Mouse (Mus musculus) stomach, embryonic 15.5 days (tissue): ENCODE measurements around the gene Hddc2. TPM values are rescaled to one million over a fixed set of nuclear protein-coding genes. Genes with fewer than 3 reads are reported as not detected.

Experiments
- ATAC-seq: fragments of 200-750 bp; cut with Nextera tagmentation; 2 replicates; pipeline ENCODE4 v1.8.0; 2017; ENCODE audit warnings: low read depth, moderate number of reproducible peaks, moderate TSS enrichment; ENCODE audit not compliant: insufficient read depth, low FRiP score
- H3K27ac ChIP-seq: fragments of 300-500 bp; sonication (generic); 2 replicates; pipeline ENCODE4 v1.5.1; 2015; ENCODE audit warnings: mild to moderate bottlenecking, inconsistent platforms
- H3K27me3 ChIP-seq: fragments of 300-500 bp; sonication (generic); replicated peaks from 2 replicates; pipeline ENCODE4 v1.6.1; 2015; ENCODE audit warnings: inconsistent platforms
- H3K36me3 ChIP-seq: fragments of 300-500 bp; sonication (generic); 2 replicates; pipeline ENCODE4 v1.6.1; 2015; ENCODE audit warnings: inconsistent platforms
- H3K4me1 ChIP-seq: fragments of 300-500 bp; sonication (generic); 2 replicates; pipeline ENCODE4 v1.6.1; 2015; ENCODE audit warnings: inconsistent platforms
- H3K4me2 ChIP-seq: fragments of 300-500 bp; sonication (generic); 2 replicates; pipeline ENCODE4 v1.6.1; 2015; ENCODE audit warnings: mild to moderate bottlenecking, inconsistent platforms
- H3K4me3 ChIP-seq: fragments of 300-500 bp; sonication (generic); replicated peaks from 2 replicates; pipeline ENCODE4 v1.5.1; 2015; ENCODE audit warnings: inconsistent platforms
- H3K9ac ChIP-seq: fragments of 300-500 bp; sonication (generic); 2 replicates; pipeline ENCODE4 v1.6.1; 2015; ENCODE audit warnings: inconsistent platforms
- H3K9me3 ChIP-seq: fragments of 300-500 bp; sonication (generic); 2 replicates; pipeline ENCODE4 v1.6.1; 2016; ENCODE audit warnings: inconsistent platforms
- WGBS: fragments of 180-500 bp; shearing (Covaris S2); methylation state at CpG from one replicate; pipeline ENCODE4 v1.1.7; 2015; 5-methylcytosine and 5-hydroxymethylcytosine counted together
- polyA plus RNA-seq: library from polyadenylated mRNA; unstranded; fragments of >200 nt; fragmentation: Nextera tagmentation; extraction: Ambion mirVana; gene quantifications from 2 replicates; pipeline ENCODE4 v1.2.1, GENCODE M21; 2015

Hddc2 gene
- polyA plus RNA-seq, 1 experiment from 2014 or later = 66.0 TPM

- no peaks in the 10 kb centered on the region for H3K4me1 ChIP-seq
- no peak for ATAC-seq
- no peaks in the 10 kb centered on the region for H3K36me3 ChIP-seq
- no peak overlapping the region for H3K27ac ChIP-seq
- 21% methylated on average over 1 of the region's 1 CpGs for WGBS
- no peaks in the 10 kb centered on the region for H3K27me3 ChIP-seq
- no peak overlapping the region for H3K9ac ChIP-seq
- H3K9me3 ChIP-seq = no peaks in the 10 kb centered on the region
- H3K4me2 ChIP-seq = no peak overlapping the region
- no peak overlapping the region for H3K4me3 ChIP-seq
Observed at GRCm38 (mm10) chr10:31307024-31307598, 6.1 kb upstream of the Hddc2 start.

- H3K27me3 ChIP-seq = no peaks in the 10 kb centered on the region
- no peak overlapping the region for H3K9ac ChIP-seq
- H3K36me3 ChIP-seq = peaks cover 8% of the 10 kb centered on the region; the same call in 1 of the 2 replicates
- H3K27ac ChIP-seq = no peak overlapping the region
- no peak overlapping the region for H3K4me3 ChIP-seq
- peaks cover 3% of the 10 kb centered on the region for H3K4me1 ChIP-seq
- no peak overlapping the region for H3K4me2 ChIP-seq
- H3K9me3 ChIP-seq = no peaks in the 10 kb centered on the region
- 75% methylated on average over 5 of the region's 5 CpGs for WGBS
- no peak for ATAC-seq
Observed at GRCm38 (mm10) chr10:31318491-31318890, 5.3 kb downstream of the Hddc2 start.

- Histone ChIP-seq H3K36me3 (no peaks in the 10 kb centered on the region; the same call in 1 of the 2 replicates), H3K4me1 (no peaks in the 10 kb centered on the region), H3K4me2 (no peak overlapping the region), H3K27me3 (no peaks in the 10 kb centered on the region), H3K27ac (no peak overlapping the region), H3K9ac (no peak overlapping the region), H3K9me3 (no peaks in the 10 kb centered on the region), H3K4me3 (no peak overlapping the region)
- no peak for ATAC-seq
- 71% methylated on average over 1 of the region's 1 CpGs for WGBS
Observed at GRCm38 (mm10) chr10:31329436-31329835, 16.3 kb downstream of the Hddc2 start.

- no peaks in the 10 kb centered on the region for H3K4me1 ChIP-seq
- H3K4me2 ChIP-seq = no peak overlapping the region
- H3K27me3 ChIP-seq = no peaks in the 10 kb centered on the region
- H3K27ac ChIP-seq = no peak overlapping the region
- H3K9me3 ChIP-seq = no peaks in the 10 kb centered on the region
- H3K4me3 ChIP-seq = no peak overlapping the region
- 77% methylated on average over 3 of the region's 3 CpGs for WGBS
- no peak for ATAC-seq
- no peaks in the 10 kb centered on the region; the same call in 1 of the 2 replicates for H3K36me3 ChIP-seq
- H3K9ac ChIP-seq = no peak overlapping the region
Observed at GRCm38 (mm10) chr10:31330286-31330962, 17.2 kb downstream of the Hddc2 start.

- no peak for ATAC-seq
- no peaks in the 10 kb centered on the region for H3K9me3 ChIP-seq
- no peak overlapping the region for H3K9ac ChIP-seq
- H3K4me2 ChIP-seq = no peak overlapping the region
- H3K4me1 ChIP-seq = no peaks in the 10 kb centered on the region
- H3K4me3 ChIP-seq = no peak overlapping the region
- WGBS = 90% methylated on average over 4 of the region's 4 CpGs
- no peaks in the 10 kb centered on the region; the same call in 1 of the 2 replicates for H3K36me3 ChIP-seq
- H3K27ac ChIP-seq = no peak overlapping the region
- no peaks in the 10 kb centered on the region for H3K27me3 ChIP-seq
Observed at GRCm38 (mm10) chr10:31331225-31331775, 18.1 kb downstream of the Hddc2 start.

- Histone ChIP-seq H3K9ac (no peak overlapping the region), H3K4me1 (no peaks in the 10 kb centered on the region), H3K27ac (no peak overlapping the region), H3K27me3 (no peaks in the 10 kb centered on the region), H3K36me3 (no peaks in the 10 kb centered on the region), H3K4me3 (no peak overlapping the region), H3K4me2 (no peak overlapping the region), H3K9me3 (no peaks in the 10 kb centered on the region)
- ATAC-seq = no peak
- WGBS = 79% methylated on average over 5 of the region's 5 CpGs
Observed at GRCm38 (mm10) chr10:31336432-31336831, 23.2 kb downstream of the Hddc2 start.

GRCm38 (mm10) chr10:31346401-31346800, 33.2 kb downstream of the Hddc2 start:
- WGBS = 61% methylated on average over 8 of the region's 8 CpGs
- no peak overlapping the region for H3K4me2 ChIP-seq
- no peak overlapping the region for H3K4me3 ChIP-seq
- H3K27me3 ChIP-seq = no peaks in the 10 kb centered on the region
- no peak overlapping the region for H3K27ac ChIP-seq
- no peak for ATAC-seq
- no peak overlapping the region for H3K9ac ChIP-seq
- no peaks in the 10 kb centered on the region for H3K9me3 ChIP-seq
- H3K4me1 ChIP-seq = no peaks in the 10 kb centered on the region
- H3K36me3 ChIP-seq = no peaks in the 10 kb centered on the region

GRCm38 (mm10) chr10:31351056-31351455, 37.9 kb downstream of the Hddc2 start:
- Histone ChIP-seq H3K4me3 (no peak overlapping the region), H3K4me1 (no peaks in the 10 kb centered on the region), H3K9me3 (no peaks in the 10 kb centered on the region), H3K9ac (no peak overlapping the region), H3K4me2 (no peak overlapping the region), H3K27ac (no peak overlapping the region), H3K27me3 (no peaks in the 10 kb centered on the region), H3K36me3 (no peaks in the 10 kb centered on the region)
- WGBS = 86% methylated on average over 2 of the region's 2 CpGs
- ATAC-seq = no peak

GRCm38 (mm10) chr10:31352845-31353427, 39.8 kb downstream of the Hddc2 start:
- Histone ChIP-seq H3K9me3 (no peaks in the 10 kb centered on the region), H3K36me3 (no peaks in the 10 kb centered on the region), H3K4me2 (no peak overlapping the region), H3K4me3 (no peak overlapping the region), H3K4me1 (no peaks in the 10 kb centered on the region), H3K27me3 (no peaks in the 10 kb centered on the region), H3K9ac (no peak overlapping the region), H3K27ac (no peak overlapping the region)
- no peak for ATAC-seq
- WGBS = 88% methylated on average over 1 of the region's 1 CpGs

- Histone ChIP-seq H3K4me3 (no peak overlapping the region), H3K4me2 (no peak overlapping the region), H3K36me3 (no peaks in the 10 kb centered on the region), H3K9me3 (no peaks in the 10 kb centered on the region), H3K27ac (no peak overlapping the region), H3K27me3 (no peaks in the 10 kb centered on the region), H3K9ac (no peak overlapping the region), H3K4me1 (no peaks in the 10 kb centered on the region)
- WGBS = 76% methylated on average over 2 of the region's 2 CpGs
- no peak for ATAC-seq
Observed at GRCm38 (mm10) chr10:31354141-31354540, 41.0 kb downstream of the Hddc2 start.

GRCm38 (mm10) chr10:31354886-31355461, 41.8 kb downstream of the Hddc2 start:
- no peaks in the 10 kb centered on the region for H3K27me3 ChIP-seq
- WGBS = 84% methylated on average over 7 of the region's 7 CpGs
- ATAC-seq = no peak
- H3K4me2 ChIP-seq = no peak overlapping the region
- H3K36me3 ChIP-seq = no peaks in the 10 kb centered on the region
- no peak overlapping the region for H3K9ac ChIP-seq
- no peak overlapping the region for H3K4me3 ChIP-seq
- H3K27ac ChIP-seq = no peak overlapping the region
- H3K9me3 ChIP-seq = no peaks in the 10 kb centered on the region
- no peaks in the 10 kb centered on the region for H3K4me1 ChIP-seq

- H3K27ac ChIP-seq = no peak overlapping the region
- no peaks in the 10 kb centered on the region for H3K36me3 ChIP-seq
- ATAC-seq = no peak
- H3K9me3 ChIP-seq = no peaks in the 10 kb centered on the region
- no peak overlapping the region for H3K4me3 ChIP-seq
- H3K27me3 ChIP-seq = no peaks in the 10 kb centered on the region
- no peak overlapping the region for H3K9ac ChIP-seq
- WGBS = 75% methylated on average over 4 of the region's 4 CpGs
- H3K4me2 ChIP-seq = no peak overlapping the region
- no peaks in the 10 kb centered on the region for H3K4me1 ChIP-seq
Observed at GRCm38 (mm10) chr10:31359749-31360148, 46.6 kb downstream of the Hddc2 start.
